In genomic region chr4:132329835-132330354, GRCm38 (mm10) we compare ENCODE assay signal across 8 mouse cellular contexts. TPM values are rescaled to one million over a fixed set of nuclear protein-coding genes. Genes with fewer than 3 reads are reported as not detected.
A peak's percentile ranks its signal among the peaks of the same experiment; 100 is the strongest.
DNase-seq lines count a peak whose midpoint lies in the region; ATAC-seq and TF ChIP-seq lines count a peak whose summit lies in the region.

No protein-coding gene starts in this region.

- peaks cover 7% of the 10 kb centered on the region for H3K4me1 ChIP-seq in kidney, embryonic 14.5 days (ENCODE audit: control insufficient read depth, insufficient read depth, low read length)
- H3K4me1 ChIP-seq in brown adipose tissue, adult 24 weeks (ENCODE audit: control insufficient read depth, insufficient read depth, insufficient read length, low read length) = peaks cover 4% of the 10 kb centered on the region; the same call in 1 of the 2 replicates
- peaks cover 9% of the 10 kb centered on the region for H3K4me1 ChIP-seq in hindbrain, postnatal 0 days (ENCODE audit: insufficient read depth, low read length)
- peaks cover 16% of the 10 kb centered on the region for H3K4me1 ChIP-seq in midbrain, embryonic 15.5 days

- WGBS in kidney, embryonic 14.5 days = 10% methylated on average over 10 of the region's 10 CpGs
- 8% methylated on average over 10 of the region's 10 CpGs for WGBS in hindbrain, postnatal 0 days
- WGBS in midbrain, embryonic 15.5 days = 6% methylated on average over 10 of the region's 10 CpGs

- no peaks in the 10 kb centered on the region for H3K27me3 ChIP-seq in kidney, embryonic 14.5 days (ENCODE audit: control insufficient read depth, insufficient read depth, low read length)
- H3K27me3 ChIP-seq in hindbrain, postnatal 0 days (ENCODE audit: insufficient read depth, low read length) = no peaks in the 10 kb centered on the region
- H3K27me3 ChIP-seq in midbrain, embryonic 15.5 days (replicated peaks) = no peaks in the 10 kb centered on the region

- peak overlapping the region; percentile 64 for H3K4me3 ChIP-seq in kidney, embryonic 14.5 days (ENCODE audit: low read length)
- peak overlapping the region; percentile 69 for H3K4me3 ChIP-seq in brown adipose tissue, adult 24 weeks (ENCODE audit: insufficient read depth, low read depth, low read length)
- peak overlapping the region; percentile 74 for H3K4me3 ChIP-seq in hindbrain, postnatal 0 days (ENCODE audit: low read length)
- peak overlapping the region; percentile 67 for H3K4me3 ChIP-seq in midbrain, embryonic 15.5 days

- H3K27ac ChIP-seq in kidney, embryonic 14.5 days (ENCODE audit: low read depth, low read length) = peak overlapping the region; percentile 85; the same call in 1 of the 2 replicates
- H3K27ac ChIP-seq in brown adipose tissue, adult 24 weeks (replicated peaks; ENCODE audit: low read depth, low read length) = peak overlapping the region; percentile 74
- peak overlapping the region; percentile 87 for H3K27ac ChIP-seq in hindbrain, postnatal 0 days
- H3K27ac ChIP-seq in midbrain, embryonic 15.5 days = peak overlapping the region; percentile 78

- H3K36me3 ChIP-seq in kidney, embryonic 14.5 days (ENCODE audit: control insufficient read depth, insufficient read depth, low read length) = peaks cover 37% of the 10 kb centered on the region
- peaks cover 19% of the 10 kb centered on the region for H3K36me3 ChIP-seq in hindbrain, postnatal 0 days (ENCODE audit: insufficient read depth, low read length)
- H3K36me3 ChIP-seq in midbrain, embryonic 15.5 days (replicated peaks) = peaks cover 18% of the 10 kb centered on the region

- DNase-seq in kidney, postnatal 36 days = no peak
- no peak for DNase-seq in hindbrain, postnatal 0 days (ENCODE audit: low spot score)
- DNase-seq in Muller cell, postnatal 12 days (ENCODE audit: inconsistent ontology term) = no peak
- no peak for DNase-seq in gastrocnemius, postnatal 10 days

- peak overlapping the region; percentile 80 for H3K9ac ChIP-seq in kidney, embryonic 14.5 days (ENCODE audit: low read depth, low read length)
- peak overlapping the region; percentile 84 for H3K9ac ChIP-seq in hindbrain, postnatal 0 days (replicated peaks; ENCODE audit: low read length)
- H3K9ac ChIP-seq in midbrain, embryonic 15.5 days = peak overlapping the region; percentile 77

- H3K4me2 ChIP-seq in kidney, embryonic 14.5 days (replicated peaks; ENCODE audit: low read depth, low read length) = peak overlapping the region; percentile 51
- H3K4me2 ChIP-seq in hindbrain, postnatal 0 days (ENCODE audit: low read depth, low read length) = peak overlapping the region; percentile 63
- peak overlapping the region; percentile 64 for H3K4me2 ChIP-seq in midbrain, embryonic 15.5 days

- TF ChIP-seq CTCF in hindbrain, postnatal 0 days (IDR thresholded peaks at IDR 0.05; ENCODE audit: low read depth) = no peak

- no peak for ATAC-seq in kidney, embryonic 14.5 days (ENCODE audit: low FRiP score, low TSS enrichment)
- no peak for ATAC-seq in hindbrain, postnatal 0 days
- no peak for ATAC-seq in midbrain, embryonic 15.5 days (replicated peaks)
- no peak for ATAC-seq in activated CD4-positive, CD25-positive, alpha-beta regulatory T cell, adult 4 months

- H3K9me3 ChIP-seq in kidney, embryonic 14.5 days (ENCODE audit: control insufficient read depth, low read length) = no peaks in the 10 kb centered on the region
- H3K9me3 ChIP-seq in hindbrain, postnatal 0 days (ENCODE audit: low read length) = no peaks in the 10 kb centered on the region
- H3K9me3 ChIP-seq in midbrain, embryonic 15.5 days = no peaks in the 10 kb centered on the region

RNA-seq across cellular contexts. Expression of gene Trnau1ap, which starts 0.6 kb away (rescaled TPM):
- polyA plus RNA-seq in kidney, embryonic 14.5 days (2014; fragmentation: Nextera tagmentation; extraction: Ambion mirVana) = 79.5 and 86.2 TPM in 2 replicates
- 35.1 and 36.5 TPM in 2 replicates for polyA plus RNA-seq in brown adipose tissue, adult 24 weeks (2012; ENCODE audit: insufficient read depth, insufficient read length, missing spikeins)
- 53.2 and 79.3 TPM in 2 replicates for total RNA-seq in hindbrain, postnatal 0 days (2014; rRNA removed)
- 56.6 and 62.6 TPM in 2 replicates for polyA plus RNA-seq in hindbrain, postnatal 0 days (2015; fragmentation: Nextera tagmentation; extraction: Ambion mirVana)
- 71.2 and 84.6 TPM in 2 replicates for polyA plus RNA-seq in midbrain, embryonic 15.5 days (2015; fragmentation: Nextera tagmentation; extraction: Ambion mirVana)
- polyA plus RNA-seq in activated CD4-positive, CD25-positive, alpha-beta regulatory T cell, adult 4 months (2017; shearing (Covaris generic)) = 10 to 100 TPM; 36.0 to 41.5 TPM
- total RNA-seq in gastrocnemius, postnatal 10 days (2021) = 10 to 100 TPM; 16.1 to 21.2 TPM

RNA-seq across cellular contexts. Expression of gene Rcc1, which starts 23.5 kb away (rescaled TPM):
- 63.6 and 66.2 TPM in 2 replicates for polyA plus RNA-seq in kidney, embryonic 14.5 days (2014; fragmentation: Nextera tagmentation; extraction: Ambion mirVana)
- polyA plus RNA-seq in brown adipose tissue, adult 24 weeks (2012; ENCODE audit: insufficient read depth, insufficient read length, missing spikeins) = 3.4 and 7.6 TPM in 2 replicates
- total RNA-seq in hindbrain, postnatal 0 days (2014; rRNA removed) = 20.7 and 24.4 TPM in 2 replicates
- 28.8 and 29.7 TPM in 2 replicates for polyA plus RNA-seq in hindbrain, postnatal 0 days (2015; fragmentation: Nextera tagmentation; extraction: Ambion mirVana)
- polyA plus RNA-seq in midbrain, embryonic 15.5 days (2015; fragmentation: Nextera tagmentation; extraction: Ambion mirVana) = 36.4 and 39.0 TPM in 2 replicates
- polyA plus RNA-seq in activated CD4-positive, CD25-positive, alpha-beta regulatory T cell, adult 4 months (2017; shearing (Covaris generic)) = 10 to 100 TPM in 1 of 2 experiments, 1 to 10 TPM in 1; 9.5 to 25.2 TPM
- total RNA-seq in gastrocnemius, postnatal 10 days (2021) = 10 to 100 TPM; 13.4 to 18.6 TPM

RNA-seq across cellular contexts. Expression of gene Rab42, which starts 26.7 kb away (rescaled TPM):
- 2.4 and 3.5 TPM in 2 replicates for polyA plus RNA-seq in kidney, embryonic 14.5 days (2014; fragmentation: Nextera tagmentation; extraction: Ambion mirVana)
- polyA plus RNA-seq in brown adipose tissue, adult 24 weeks (2012; ENCODE audit: insufficient read depth, insufficient read length, missing spikeins) = 2.3 TPM in 1 of 2 replicates, not detected in the other
- total RNA-seq in hindbrain, postnatal 0 days (2014; rRNA removed) = 4.9 and 5.4 TPM in 2 replicates
- polyA plus RNA-seq in hindbrain, postnatal 0 days (2015; fragmentation: Nextera tagmentation; extraction: Ambion mirVana) = 5.1 and 5.9 TPM in 2 replicates
- polyA plus RNA-seq in midbrain, embryonic 15.5 days (2015; fragmentation: Nextera tagmentation; extraction: Ambion mirVana) = 2.0 and 2.4 TPM in 2 replicates
- polyA plus RNA-seq in activated CD4-positive, CD25-positive, alpha-beta regulatory T cell, adult 4 months (2017; shearing (Covaris generic)) = not detected
- total RNA-seq in gastrocnemius, postnatal 10 days (2021) = under 1 TPM; 0.72 to 0.87 TPM

RNA-seq across cellular contexts. Expression of gene Taf12, which starts 55.7 kb away (rescaled TPM):
- 42.7 and 46.6 TPM in 2 replicates for polyA plus RNA-seq in kidney, embryonic 14.5 days (2014; fragmentation: Nextera tagmentation; extraction: Ambion mirVana)
- polyA plus RNA-seq in brown adipose tissue, adult 24 weeks (2012; ENCODE audit: insufficient read depth, insufficient read length, missing spikeins) = 25.0 and 27.8 TPM in 2 replicates
- 7.3 and 7.6 TPM in 2 replicates for total RNA-seq in hindbrain, postnatal 0 days (2014; rRNA removed)
- 30.0 and 30.5 TPM in 2 replicates for polyA plus RNA-seq in hindbrain, postnatal 0 days (2015; fragmentation: Nextera tagmentation; extraction: Ambion mirVana)
- polyA plus RNA-seq in midbrain, embryonic 15.5 days (2015; fragmentation: Nextera tagmentation; extraction: Ambion mirVana) = 45.2 and 47.7 TPM in 2 replicates
- polyA plus RNA-seq in activated CD4-positive, CD25-positive, alpha-beta regulatory T cell, adult 4 months (2017; shearing (Covaris generic)) = 10 to 100 TPM; 74.6 to 89.5 TPM
- total RNA-seq in gastrocnemius, postnatal 10 days (2021) = 10 to 100 TPM; 22.9 to 25.7 TPM
